7 mouse cellular contexts compared by ENCODE assay signal in the genomic region with DNA sequence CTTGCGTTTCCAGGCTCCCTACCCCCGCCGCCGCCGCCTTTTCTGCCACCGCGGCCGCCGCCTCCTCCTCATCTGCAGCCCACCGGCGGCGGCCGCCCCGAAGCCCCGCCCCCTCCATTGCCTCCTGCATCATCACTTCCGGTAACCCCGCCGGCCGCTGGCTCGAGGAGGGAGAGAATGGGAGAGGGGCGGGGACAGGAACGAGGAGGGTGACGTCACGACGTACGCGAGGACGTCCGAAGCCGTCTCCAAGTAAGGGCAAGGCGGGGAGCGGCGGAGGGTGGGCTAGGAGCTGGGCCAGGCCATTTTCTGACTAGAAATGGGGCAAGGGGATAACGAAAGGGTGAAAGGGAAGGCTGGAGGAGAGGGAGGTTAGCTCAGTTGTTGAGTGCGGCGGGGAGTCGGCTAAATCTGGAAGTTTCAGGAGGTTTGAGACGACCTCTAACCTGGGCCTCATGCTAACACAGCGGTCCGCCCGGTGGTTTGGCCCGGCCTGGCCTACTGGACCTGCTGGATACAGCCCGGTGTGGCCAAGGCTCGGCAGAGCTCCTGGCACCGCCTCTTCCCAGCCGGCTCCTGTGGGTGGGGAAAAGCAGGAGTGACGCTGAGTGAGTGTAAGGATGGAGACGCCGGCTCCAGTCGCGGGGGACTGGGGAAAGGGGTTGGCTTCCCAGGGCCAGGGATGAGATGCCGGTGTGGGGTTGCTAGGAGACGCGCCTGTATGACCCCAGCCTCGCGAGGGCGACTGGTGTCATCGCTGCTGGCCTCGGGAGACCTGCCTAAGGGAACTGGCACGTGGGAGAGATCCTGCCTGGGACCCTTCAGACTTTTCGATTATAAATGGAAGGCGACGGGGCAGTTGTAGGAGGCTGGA. TPM values are rescaled to one million over a fixed set of nuclear protein-coding genes. Genes with fewer than 3 reads are reported as not detected.
DNase-seq lines count a peak whose midpoint lies in the region; ATAC-seq and TF ChIP-seq lines count a peak whose summit lies in the region.

A gene (plus strand): TSS at position 223 of the 874 bp plus-strand sequence.
A gene (minus strand): TSS at position 660 of the 874 bp plus-strand sequence.

- peak; percentile 99 for ATAC-seq in intestine, postnatal 0 days
- ATAC-seq in midbrain, embryonic 12.5 days (ENCODE audit: low FRiP score, low read depth), result peak; percentile 97

- 0 out of 2 replicates have a peak, but pooled peaks cover 11% of the 10 kb centered on the region for H3K4me1 ChIP-seq in intestine, postnatal 0 days (replicated peaks; ENCODE audit: control insufficient read depth, insufficient read depth, low read length)
- H3K4me1 ChIP-seq in midbrain, embryonic 12.5 days, result peaks cover 25% of the 10 kb centered on the region
- H3K4me1 ChIP-seq in small intestine, adult 2 months (ENCODE audit: control insufficient read depth, insufficient read depth, insufficient read length, low read length), result peaks cover 2% of the 10 kb centered on the region; the same call in 1 of the 2 replicates

- H3K4me3 ChIP-seq in intestine, postnatal 0 days (ENCODE audit: low read depth, low read length), result peak within 1 kb of the TSS; percentile 66
- peak within 1 kb of the TSS; percentile 64 for H3K4me3 ChIP-seq in midbrain, embryonic 12.5 days
- peak within 1 kb of the TSS; percentile 75 for H3K4me3 ChIP-seq in small intestine, adult 2 months (ENCODE audit: low read depth, low read length)

- H3K9me3 ChIP-seq in intestine, postnatal 0 days (ENCODE audit: control insufficient read depth), result no peaks in the 10 kb centered on the region
- H3K9me3 ChIP-seq in midbrain, embryonic 12.5 days, result no peaks in the 10 kb centered on the region

- intact Hi-C loops in left cerebral cortex, postnatal 4 days (cut with DNase I), result no loop called here

- peak within 1 kb of the TSS; percentile 87 for H3K4me2 ChIP-seq in intestine, postnatal 0 days (replicated peaks; ENCODE audit: low read depth)
- peak within 1 kb of the TSS; percentile 71 for H3K4me2 ChIP-seq in midbrain, embryonic 12.5 days (replicated peaks)

- H3K27me3 ChIP-seq in intestine, postnatal 0 days (replicated peaks; ENCODE audit: control insufficient read depth, insufficient read depth, low read length), result no peaks in the 10 kb centered on the region
- H3K27me3 ChIP-seq in midbrain, embryonic 12.5 days, result no peaks in the 10 kb centered on the region
- H3K27me3 ChIP-seq in small intestine, adult 2 months (ENCODE audit: control insufficient read depth, insufficient read depth, low read length), result no peaks in the 10 kb centered on the region

- DNase-seq in adrenal gland, adult 2 months, result peak; percentile 98
- DNase-seq in embryo, embryonic 11.5 days (ENCODE audit: low read depth, low spot score), result peak; percentile 96
- DNase-seq in gastrocnemius, postnatal 4 days (ENCODE audit: low spot score in 2 of 2), result peak; percentile 97 to 99
- peak; percentile 100 for DNase-seq in left cerebral cortex, postnatal 4 days

- TF ChIP-seq POLR2A in small intestine, adult 2 months (IDR thresholded peaks at IDR 0.05; ENCODE audit: low read depth, low read length), result peak; percentile 67

- no peaks in the 10 kb centered on the region for H3K36me3 ChIP-seq in intestine, postnatal 0 days (ENCODE audit: control insufficient read depth, insufficient read depth)
- no peaks in the 10 kb centered on the region for H3K36me3 ChIP-seq in midbrain, embryonic 12.5 days
- H3K36me3 ChIP-seq in small intestine, adult 2 months (ENCODE audit: control insufficient read depth, insufficient read depth, low read length), result no peaks in the 10 kb centered on the region

- H3K27ac ChIP-seq in intestine, postnatal 0 days (ENCODE audit: low read depth, low read length), result peak within 1 kb of the TSS; percentile 90
- H3K27ac ChIP-seq in midbrain, embryonic 12.5 days (replicated peaks), result peak within 1 kb of the TSS; percentile 97
- H3K27ac ChIP-seq in small intestine, adult 2 months (ENCODE audit: insufficient read depth, low read depth, low read length), result peak within 1 kb of the TSS; percentile 87

- under 1% methylated on average over 63 of the region's 63 CpGs for WGBS in intestine, postnatal 0 days
- WGBS in midbrain, embryonic 12.5 days, result under 1% methylated on average over 63 of the region's 63 CpGs
- WGBS in small intestine, adult 2 months, result 1% methylated on average over 63 of the region's 63 CpGs

- TF ChIP-seq CTCF in intestine, postnatal 0 days (IDR thresholded peaks at IDR 0.05; ENCODE audit: low read depth), result no peak
- TF ChIP-seq CTCF in small intestine, adult 2 months (IDR thresholded peaks at IDR 0.05; ENCODE audit: extremely low read depth, insufficient read length, insufficient replicate concordance, low read depth, low read length), result no peak

- H3K9ac ChIP-seq in intestine, postnatal 0 days (ENCODE audit: low read depth, low read length), result peak within 1 kb of the TSS; percentile 69
- H3K9ac ChIP-seq in midbrain, embryonic 12.5 days (replicated peaks), result peak within 1 kb of the TSS; percentile 70

RNA-seq across cellular contexts. Expression of the first gene that starts in this region (rescaled TPM):
- 10 to 100 TPM; 11.4 to 12.3 TPM for total RNA-seq in adrenal gland, adult 2 months (2021)
- polyA plus RNA-seq in adrenal gland, adult 2 months (2012; rRNA removed), result 0.38 and 0.83 TPM in 2 replicates
- 1 to 10 TPM; 6.8 to 7.4 TPM for total RNA-seq in gastrocnemius, postnatal 4 days (2021)
- 11.8 and 12.5 TPM in 2 replicates for polyA plus RNA-seq in intestine, postnatal 0 days (2015; fragmentation: Nextera tagmentation; extraction: Ambion mirVana)
- total RNA-seq in left cerebral cortex, postnatal 4 days (2021), result 1 to 10 TPM; 9.0 to 9.7 TPM
- polyA plus RNA-seq in midbrain, embryonic 12.5 days (2016; fragmentation: Nextera tagmentation; extraction: Ambion mirVana), result 12.8 and 14.0 TPM in 2 replicates
- polyA plus RNA-seq in small intestine, adult 2 months (2012; rRNA removed), result 0.14 and 0.65 TPM in 2 replicates

RNA-seq across cellular contexts. Expression of the second gene that starts in this region (rescaled TPM):
- 10 to 100 TPM; 26.8 to 44.8 TPM for total RNA-seq in adrenal gland, adult 2 months (2021)
- polyA plus RNA-seq in adrenal gland, adult 2 months (2012; rRNA removed), result 6.5 and 6.7 TPM in 2 replicates
- 10 to 100 TPM; 17.6 to 19.8 TPM for total RNA-seq in gastrocnemius, postnatal 4 days (2021)
- 11.9 and 15.8 TPM in 2 replicates for polyA plus RNA-seq in intestine, postnatal 0 days (2015; fragmentation: Nextera tagmentation; extraction: Ambion mirVana)
- total RNA-seq in left cerebral cortex, postnatal 4 days (2021), result 10 to 100 TPM; 26.0 to 31.8 TPM
- polyA plus RNA-seq in midbrain, embryonic 12.5 days (2016; fragmentation: Nextera tagmentation; extraction: Ambion mirVana), result 17.8 and 19.4 TPM in 2 replicates
- polyA plus RNA-seq in small intestine, adult 2 months (2012; rRNA removed), result 2.8 and 3.0 TPM in 2 replicates

Comparison
In these comparisons a context has a peak if more than half of its experiments do, and no peak if none do; other contexts are left out.
1. Peak in every context shown above with its lines: DNase-seq, ATAC-seq, H3K4me3 ChIP-seq and H3K27ac ChIP-seq.